Mouse (Mus musculus): Measurements from ENCODE around the gene Pum2. TPM values are rescaled to one million over a fixed set of nuclear protein-coding genes. Genes with fewer than 3 reads are reported as not detected.
"Not testable (repeated sequence)": the region's sequence is repeated elsewhere in the genome, so short reads cannot be mapped to it uniquely, and the experiment has no call there.

Pum2 gene
- polyA plus RNA-seq (2014; fragmentation: Nextera tagmentation; extraction: Ambion mirVana): 39.6 and 39.7 TPM in 2 replicates

DNA sequence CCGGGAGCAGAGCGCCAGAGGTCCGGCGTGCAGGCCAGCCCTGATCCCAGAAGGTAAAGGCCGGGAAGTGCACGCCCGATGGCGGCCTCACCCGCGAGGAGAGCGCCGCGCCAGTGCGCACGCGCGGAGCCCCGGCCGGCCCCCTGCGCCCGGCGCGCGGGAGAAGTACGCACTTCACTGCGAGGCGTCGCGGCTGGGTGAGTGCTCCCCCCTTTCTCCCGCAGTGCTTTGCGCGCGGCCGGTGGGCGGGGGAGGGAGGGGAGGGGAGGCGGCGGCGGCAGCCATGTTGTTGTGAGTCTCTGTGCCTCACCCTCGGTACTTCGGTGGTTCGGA is at the start of gene Pum2:
Gene Pum2 (plus strand): TSS at position 161 of the 333 bp plus-strand sequence.
- WGBS: under 1% methylated on average over 31 of the region's 41 CpGs

DNA sequence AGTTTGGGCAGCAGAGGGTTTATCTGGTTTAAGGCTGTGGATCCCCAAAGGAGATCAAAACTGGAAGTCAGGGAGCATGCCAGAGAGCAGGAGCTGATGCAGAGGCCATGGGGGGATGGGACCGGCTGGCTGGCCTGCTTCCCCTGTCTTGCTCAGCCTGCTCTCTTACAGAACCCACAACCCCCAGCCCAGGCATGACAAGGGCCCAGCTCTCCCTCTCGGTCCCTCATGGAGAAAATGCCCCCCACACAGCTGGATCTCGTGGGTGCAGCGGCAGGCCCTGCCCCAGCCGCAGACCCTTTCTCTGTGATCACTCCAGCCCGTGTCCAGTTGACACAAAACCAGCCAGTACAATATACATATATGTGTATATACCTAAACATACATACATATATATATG is 44.4 kb upstream of the Pum2 start:
- no peak overlapping the region for H3K4me3 ChIP-seq (ENCODE audit: control insufficient read depth in 1 of 2, insufficient read depth in 1 of 2, low read depth in 1 of 2, low read length in 2 of 2)
- ATAC-seq (ENCODE audit: insufficient number of reproducible peaks, insufficient read depth, low FRiP score, low read depth): no peak
- H3K27me3 ChIP-seq (ENCODE audit: control insufficient read depth, insufficient read depth, low read length): no peaks in the 10 kb centered on the region
- no peak overlapping the region for H3K4me2 ChIP-seq (ENCODE audit: low read length)
- no peaks in the 10 kb centered on the region for H3K9me3 ChIP-seq (ENCODE audit: control insufficient read depth, low read length)
- H3K4me1 ChIP-seq (ENCODE audit: control insufficient read depth in 2 of 2, insufficient read depth in 2 of 2, low read length in 2 of 2): no peaks in the 10 kb centered on the region
- H3K36me3 ChIP-seq (ENCODE audit: control insufficient read depth, insufficient read depth, low read length): no peaks in the 10 kb centered on the region
- no peak overlapping the region for H3K27ac ChIP-seq (replicated peaks in 1 of 2; ENCODE audit: control insufficient read depth in 1 of 2, insufficient read depth in 1 of 2, low read depth in 2 of 2, low read length in 2 of 2)
- H3K9ac ChIP-seq (ENCODE audit: low read length): no peak overlapping the region
- WGBS: 93% methylated on average over 6 of the region's 6 CpGs

More for the DNA sequence above, at the start of gene Pum2:
- ATAC-seq (ENCODE audit: insufficient number of reproducible peaks, insufficient read depth, low FRiP score, low read depth): peak; percentile 97
- Histone ChIP-seq H3K9me3 (ENCODE audit: control insufficient read depth, low read length) (no peaks in the 10 kb centered on the region), H3K4me2 (ENCODE audit: low read length) (peak within 1 kb of the TSS; percentile 84), H3K4me3 (ENCODE audit: control insufficient read depth in 1 of 2, insufficient read depth in 1 of 2, low read depth in 1 of 2, low read length in 2 of 2) (peak within 1 kb of the TSS; percentile 94 to 100), H3K27ac (replicated peaks in 1 of 2; ENCODE audit: control insufficient read depth in 1 of 2, insufficient read depth in 1 of 2, low read depth in 2 of 2, low read length in 2 of 2) (peak within 1 kb of the TSS; percentile 97), H3K9ac (ENCODE audit: low read length) (peak within 1 kb of the TSS; percentile 100), H3K36me3 (ENCODE audit: control insufficient read depth, insufficient read depth, low read length) (peaks cover 4% of the 10 kb centered on the region; the same call in 1 of the 2 replicates), H3K27me3 (ENCODE audit: control insufficient read depth, insufficient read depth, low read length) (no peaks in the 10 kb centered on the region), H3K4me1 (ENCODE audit: control insufficient read depth in 2 of 2, insufficient read depth in 2 of 2, low read length in 2 of 2) (peaks cover 4 to 25% of the 10 kb centered on the region in 2 experiments; a peak in 3 of 4 replicates)

DNA sequence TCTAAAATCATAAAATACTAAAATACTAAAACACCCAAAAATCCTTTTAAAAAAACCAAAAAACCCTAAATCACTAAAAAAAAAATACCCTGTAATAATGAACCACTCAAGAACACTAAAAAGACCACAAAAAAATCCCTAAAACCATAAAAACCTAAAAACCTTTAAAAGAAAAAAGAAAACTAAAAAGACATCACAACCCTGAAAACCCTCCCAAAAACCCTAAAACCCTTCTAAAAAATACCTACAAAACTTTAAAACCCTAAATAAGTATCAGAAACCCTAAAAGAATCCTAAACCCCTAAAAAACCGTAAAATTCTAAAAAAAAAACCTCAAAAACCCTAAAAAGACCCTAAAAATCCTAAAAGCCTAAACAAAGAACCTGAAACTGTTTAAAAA is 42.2 kb upstream of the Pum2 start:
- 93% methylated on average over 1 of the region's 1 CpGs for WGBS
- H3K27ac ChIP-seq (replicated peaks in 1 of 2; ENCODE audit: control insufficient read depth in 1 of 2, insufficient read depth in 1 of 2, low read depth in 2 of 2, low read length in 2 of 2): no peak overlapping the region
- no peaks in the 10 kb centered on the region for H3K9me3 ChIP-seq (ENCODE audit: control insufficient read depth, low read length)
- H3K27me3 ChIP-seq (ENCODE audit: control insufficient read depth, insufficient read depth, low read length): no peaks in the 10 kb centered on the region
- no peak overlapping the region for H3K4me2 ChIP-seq (ENCODE audit: low read length)
- ATAC-seq (ENCODE audit: insufficient number of reproducible peaks, insufficient read depth, low FRiP score, low read depth): no peak
- no peak overlapping the region for H3K4me3 ChIP-seq (ENCODE audit: control insufficient read depth in 1 of 2, insufficient read depth in 1 of 2, low read depth in 1 of 2, low read length in 2 of 2)
- no peaks in the 10 kb centered on the region for H3K4me1 ChIP-seq (ENCODE audit: control insufficient read depth in 2 of 2, insufficient read depth in 2 of 2, low read length in 2 of 2)
- H3K36me3 ChIP-seq (ENCODE audit: control insufficient read depth, insufficient read depth, low read length): no peaks in the 10 kb centered on the region
- H3K9ac ChIP-seq (ENCODE audit: low read length): no peak overlapping the region

DNA sequence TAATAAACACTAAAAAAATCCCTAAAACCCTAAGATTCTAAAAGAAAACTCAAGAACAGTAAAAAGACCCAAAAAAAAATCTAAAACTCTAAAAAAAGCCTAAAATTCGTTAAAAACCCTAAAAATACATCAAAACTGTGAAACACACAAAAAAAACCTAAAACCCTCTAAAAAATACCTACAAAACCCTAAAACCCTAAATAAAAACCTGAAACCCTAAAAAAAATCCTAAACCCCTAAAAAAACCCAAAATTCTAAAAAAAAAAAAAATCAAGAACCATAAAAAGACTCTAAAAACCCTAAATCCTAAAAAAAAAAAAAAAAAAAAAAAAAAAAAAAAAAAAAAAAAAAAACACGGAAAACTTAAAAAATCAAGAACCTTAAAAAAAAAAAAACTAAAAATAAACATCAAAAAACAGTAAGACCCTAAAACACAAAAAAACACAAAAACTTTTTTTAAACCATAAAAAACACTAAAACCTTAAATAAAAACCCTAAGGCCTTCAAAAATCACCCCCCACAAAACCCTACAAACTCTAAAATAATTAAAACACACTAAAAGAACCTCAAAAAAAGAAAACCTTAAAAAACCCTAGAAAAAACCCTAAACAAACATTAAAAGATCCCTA is 41.1 kb upstream of the Pum2 start:
- Histone ChIP-seq H3K27ac (replicated peaks in 1 of 2; ENCODE audit: control insufficient read depth in 1 of 2, insufficient read depth in 1 of 2, low read depth in 2 of 2, low read length in 2 of 2) (no peak overlapping the region), H3K27me3 (ENCODE audit: control insufficient read depth, insufficient read depth, low read length) (no peaks in the 10 kb centered on the region), H3K4me2 (ENCODE audit: low read length) (no peak overlapping the region), H3K9ac (ENCODE audit: low read length) (no peak overlapping the region), H3K4me3 (ENCODE audit: control insufficient read depth in 1 of 2, insufficient read depth in 1 of 2, low read depth in 1 of 2, low read length in 2 of 2) (no peak overlapping the region), H3K4me1 (ENCODE audit: control insufficient read depth in 2 of 2, insufficient read depth in 2 of 2, low read length in 2 of 2) (no peaks in the 10 kb centered on the region), H3K9me3 (ENCODE audit: control insufficient read depth, low read length) (no peaks in the 10 kb centered on the region), H3K36me3 (ENCODE audit: control insufficient read depth, insufficient read depth, low read length) (no peaks in the 10 kb centered on the region)
- ATAC-seq (ENCODE audit: insufficient number of reproducible peaks, insufficient read depth, low FRiP score, low read depth): no peak
- WGBS: 82% methylated on average over 2 of the region's 2 CpGs

DNA sequence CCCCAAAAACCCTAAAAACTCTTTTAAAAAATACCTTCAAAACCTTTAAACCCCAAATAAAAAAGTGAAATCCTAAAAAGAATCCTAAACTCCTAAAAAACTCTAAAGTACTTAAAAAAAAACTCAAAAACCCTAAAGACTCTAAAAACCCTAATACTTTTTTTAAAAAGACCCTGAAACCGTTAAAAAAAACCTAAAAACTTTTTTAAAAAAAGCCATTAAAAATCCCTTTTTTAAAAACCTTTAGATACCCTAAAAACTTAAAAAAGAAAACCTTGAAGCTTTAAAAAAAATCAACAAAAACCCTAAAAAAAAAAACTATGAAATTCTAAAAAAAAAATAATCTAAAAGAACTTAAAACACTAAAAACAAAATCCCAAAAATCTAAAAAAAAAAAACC is 39.6 kb upstream of the Pum2 start:
- Histone ChIP-seq H3K4me1 (ENCODE audit: control insufficient read depth in 2 of 2, insufficient read depth in 2 of 2, low read length in 2 of 2) (no peaks in the 10 kb centered on the region), H3K4me2 (ENCODE audit: low read length) (no peak overlapping the region), H3K9ac (ENCODE audit: low read length) (no peak overlapping the region), H3K9me3 (ENCODE audit: control insufficient read depth, low read length) (no peaks in the 10 kb centered on the region), H3K27me3 (ENCODE audit: control insufficient read depth, insufficient read depth, low read length) (no peaks in the 10 kb centered on the region), H3K36me3 (ENCODE audit: control insufficient read depth, insufficient read depth, low read length) (no peaks in the 10 kb centered on the region), H3K4me3 (ENCODE audit: control insufficient read depth in 1 of 2, insufficient read depth in 1 of 2, low read depth in 1 of 2, low read length in 2 of 2) (no peak overlapping the region), H3K27ac (replicated peaks in 1 of 2; ENCODE audit: control insufficient read depth in 1 of 2, insufficient read depth in 1 of 2, low read depth in 2 of 2, low read length in 2 of 2) (no peak overlapping the region)
- no peak for ATAC-seq (ENCODE audit: insufficient number of reproducible peaks, insufficient read depth, low FRiP score, low read depth)
- WGBS: 90% methylated on average over 1 of the region's 1 CpGs

DNA sequence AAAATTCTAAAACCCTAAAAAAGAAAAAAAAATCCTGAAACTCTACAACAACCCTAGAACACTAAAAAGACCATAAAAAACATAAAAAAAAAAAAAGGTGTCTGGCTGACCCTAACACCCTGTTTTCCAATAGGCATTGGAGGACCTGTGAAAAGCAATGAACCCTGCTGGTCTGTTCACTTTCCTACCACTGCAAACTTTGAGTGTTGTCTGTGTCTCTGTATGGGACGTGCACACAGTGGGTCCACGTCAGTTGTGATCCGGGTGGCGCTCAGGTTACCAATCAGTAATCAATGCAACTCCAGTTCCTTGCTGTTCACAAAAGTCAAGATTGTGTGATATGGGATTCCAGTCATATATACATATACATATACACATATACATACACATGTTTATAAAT is 38.4 kb upstream of the Pum2 start:
- Histone ChIP-seq H3K9me3 (ENCODE audit: control insufficient read depth, low read length) (no peaks in the 10 kb centered on the region), H3K36me3 (ENCODE audit: control insufficient read depth, insufficient read depth, low read length) (no peaks in the 10 kb centered on the region), H3K27me3 (ENCODE audit: control insufficient read depth, insufficient read depth, low read length) (no peaks in the 10 kb centered on the region), H3K4me1 (ENCODE audit: control insufficient read depth in 2 of 2, insufficient read depth in 2 of 2, low read length in 2 of 2) (no peaks in the 10 kb centered on the region), H3K4me3 (ENCODE audit: control insufficient read depth in 1 of 2, insufficient read depth in 1 of 2, low read depth in 1 of 2, low read length in 2 of 2) (no peak overlapping the region), H3K27ac (replicated peaks in 1 of 2; ENCODE audit: control insufficient read depth in 1 of 2, insufficient read depth in 1 of 2, low read depth in 2 of 2, low read length in 2 of 2) (no peak overlapping the region), H3K4me2 (ENCODE audit: low read length) (no peak overlapping the region), H3K9ac (ENCODE audit: low read length) (no peak overlapping the region)
- 96% methylated on average over 4 of the region's 4 CpGs for WGBS
- no peak for ATAC-seq (ENCODE audit: insufficient number of reproducible peaks, insufficient read depth, low FRiP score, low read depth)

DNA sequence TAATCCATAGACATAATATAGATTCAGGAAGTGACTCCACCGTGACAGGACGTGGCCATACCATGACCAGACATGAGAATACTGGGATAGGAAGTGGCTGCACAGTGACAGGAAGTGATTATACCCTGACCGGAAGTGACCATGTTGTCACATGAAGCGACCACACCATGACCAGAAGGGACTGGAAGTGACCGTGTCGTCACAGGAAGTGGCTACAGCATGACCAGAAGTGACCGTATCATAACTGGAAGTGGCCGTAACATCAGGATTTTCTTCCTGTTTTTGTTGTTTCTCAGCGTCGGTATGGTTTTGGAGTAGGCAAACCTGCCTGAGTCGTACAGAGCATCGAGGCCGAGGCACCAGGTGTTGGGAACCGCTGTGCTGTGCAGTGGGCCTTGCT is 37.0 kb upstream of the Pum2 start:
- ATAC-seq (ENCODE audit: insufficient number of reproducible peaks, insufficient read depth, low FRiP score, low read depth): no peak
- no peak overlapping the region for H3K4me2 ChIP-seq (ENCODE audit: low read length)
- WGBS: 89% methylated on average over 14 of the region's 14 CpGs
- H3K27me3 ChIP-seq (ENCODE audit: control insufficient read depth, insufficient read depth, low read length): no peaks in the 10 kb centered on the region
- no peak overlapping the region for H3K4me3 ChIP-seq (ENCODE audit: control insufficient read depth in 1 of 2, insufficient read depth in 1 of 2, low read depth in 1 of 2, low read length in 2 of 2)
- H3K36me3 ChIP-seq (ENCODE audit: control insufficient read depth, insufficient read depth, low read length): no peaks in the 10 kb centered on the region
- H3K27ac ChIP-seq (replicated peaks in 1 of 2; ENCODE audit: control insufficient read depth in 1 of 2, insufficient read depth in 1 of 2, low read depth in 2 of 2, low read length in 2 of 2): no peak overlapping the region
- no peaks in the 10 kb centered on the region for H3K9me3 ChIP-seq (ENCODE audit: control insufficient read depth, low read length)
- H3K4me1 ChIP-seq (ENCODE audit: control insufficient read depth in 2 of 2, insufficient read depth in 2 of 2, low read length in 2 of 2): no peaks in the 10 kb centered on the region
- H3K9ac ChIP-seq (ENCODE audit: low read length): no peak overlapping the region

DNA sequence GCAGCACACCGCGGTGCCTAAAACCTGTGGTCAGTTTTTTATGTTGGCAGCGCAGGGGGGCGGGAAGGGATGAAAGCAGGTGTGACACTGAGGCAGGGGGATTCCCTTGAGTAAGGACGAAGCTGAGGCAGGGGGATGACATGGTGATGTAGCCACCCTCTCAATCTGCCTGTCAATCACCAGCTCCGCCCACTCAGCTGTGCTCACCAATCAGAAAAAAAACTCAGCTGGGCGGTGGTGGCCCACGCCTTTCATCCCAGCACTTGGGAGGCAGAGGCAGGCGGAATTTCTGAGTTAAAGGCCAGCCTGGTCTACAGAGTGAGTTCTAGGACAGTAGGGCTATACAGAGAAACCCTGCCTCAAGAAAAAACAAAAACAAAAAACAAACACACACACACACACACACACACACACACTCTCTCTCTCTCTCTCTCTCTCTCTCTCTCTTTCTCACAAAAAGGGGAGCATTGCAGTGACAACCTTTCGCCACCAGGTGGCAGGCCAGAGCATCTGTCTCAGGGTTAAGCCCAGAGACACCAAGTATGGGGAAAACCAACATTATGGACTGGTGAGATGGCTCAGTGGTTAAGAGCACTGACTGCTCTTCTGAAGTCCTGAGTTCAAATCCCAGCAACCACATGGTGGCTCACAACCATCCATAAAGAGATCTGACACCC is 35.4 kb upstream of the Pum2 start:
- not testable (repeated sequence) for H3K4me1 ChIP-seq (ENCODE audit: control insufficient read depth in 2 of 2, insufficient read depth in 2 of 2, low read length in 2 of 2); H3K4me2 ChIP-seq (ENCODE audit: low read length); H3K9ac ChIP-seq (ENCODE audit: low read length); H3K27me3 ChIP-seq (ENCODE audit: control insufficient read depth, insufficient read depth, low read length); H3K9me3 ChIP-seq (ENCODE audit: control insufficient read depth, low read length); H3K27ac ChIP-seq (replicated peaks in 1 of 2; ENCODE audit: control insufficient read depth in 1 of 2, insufficient read depth in 1 of 2, low read depth in 2 of 2, low read length in 2 of 2); ATAC-seq (ENCODE audit: insufficient number of reproducible peaks, insufficient read depth, low FRiP score, low read depth); H3K4me3 ChIP-seq (ENCODE audit: control insufficient read depth in 1 of 2, insufficient read depth in 1 of 2, low read depth in 1 of 2, low read length in 2 of 2); H3K36me3 ChIP-seq (ENCODE audit: control insufficient read depth, insufficient read depth, low read length)
- WGBS: 76% methylated on average over 10 of the region's 10 CpGs
